In the genomic region with DNA sequence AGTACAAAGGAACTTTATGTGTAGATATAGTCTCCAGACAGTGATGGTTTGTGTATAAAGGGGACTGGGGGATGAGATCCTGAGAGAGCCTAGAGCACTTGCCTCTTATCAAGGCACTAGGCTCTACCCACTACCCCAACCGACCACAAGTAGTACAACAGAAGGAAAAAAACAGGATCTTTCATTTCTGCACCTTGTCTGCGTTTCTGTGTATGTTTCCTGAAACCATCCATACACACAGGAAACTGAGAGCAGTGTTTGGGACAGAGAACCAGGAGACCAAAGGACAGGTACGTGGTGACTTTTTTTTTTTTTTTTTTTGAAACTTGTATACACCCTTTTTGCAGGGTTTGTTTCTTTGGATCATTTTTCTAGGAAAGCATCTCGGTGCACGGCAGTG, we compare ENCODE assay signal across 8 mouse cellular contexts. TPM values are rescaled to one million over a fixed set of nuclear protein-coding genes. Genes with fewer than 3 reads are reported as not detected.
DNase-seq lines count a peak whose midpoint lies in the region; ATAC-seq and TF ChIP-seq lines count a peak whose summit lies in the region.

No protein-coding gene starts in this region.

- in situ Hi-C loops in ES-E14 (cut with MboI; ENCODE audit: low sequenced_read_pairs in 2 of 2, unreplicated experiment in 2 of 2), result no loop called here

- H3K4me1 ChIP-seq in heart, embryonic 14.5 days (ENCODE audit: control insufficient read depth in 2 of 2, insufficient read depth in 2 of 2, low read length in 2 of 2), result peaks cover 0 to 11% of the 10 kb centered on the region in 2 experiments; a peak in 2 of 4 replicates
- peaks cover 6 to 11% of the 10 kb centered on the region in 2 experiments for H3K4me1 ChIP-seq in ES-E14 (ENCODE audit: control insufficient read depth in 2 of 2, insufficient read depth in 2 of 2, low read length in 2 of 2, poor library complexity in 1 of 2)
- no peaks in the 10 kb centered on the region for H3K4me1 ChIP-seq in hindbrain, embryonic 11.5 days (replicated peaks; ENCODE audit: control insufficient read depth, insufficient read depth, low read length)
- peaks cover 18% of the 10 kb centered on the region for H3K4me1 ChIP-seq in midbrain, embryonic 13.5 days (replicated peaks)

- ATAC-seq in heart, embryonic 14.5 days (ENCODE audit: insufficient number of reproducible peaks, insufficient read depth, low FRiP score, low read depth), result no peak
- ATAC-seq in hindbrain, embryonic 11.5 days (ENCODE audit: low FRiP score), result no peak
- no peak for ATAC-seq in midbrain, embryonic 13.5 days

- no peak overlapping the region for H3K27ac ChIP-seq in heart, embryonic 14.5 days (replicated peaks in 1 of 2; ENCODE audit: control insufficient read depth in 1 of 2, insufficient read depth in 1 of 2, low read depth in 2 of 2, low read length in 2 of 2)
- no peak overlapping the region for H3K27ac ChIP-seq in ES-E14 (ENCODE audit: insufficient read depth, low read depth, low read length, poor library complexity, severe bottlenecking)
- H3K27ac ChIP-seq in hindbrain, embryonic 11.5 days (ENCODE audit: low read depth, low read length), result no peak overlapping the region
- H3K27ac ChIP-seq in midbrain, embryonic 13.5 days, result no peak overlapping the region

- no peaks in the 10 kb centered on the region for H3K27me3 ChIP-seq in heart, embryonic 14.5 days (ENCODE audit: control insufficient read depth, insufficient read depth, low read length)
- H3K27me3 ChIP-seq in hindbrain, embryonic 11.5 days (ENCODE audit: control insufficient read depth, insufficient read depth, low read length), result no peaks in the 10 kb centered on the region
- H3K27me3 ChIP-seq in midbrain, embryonic 13.5 days, result peaks cover 11% of the 10 kb centered on the region; the same call in 1 of the 2 replicates

- H3K36me3 ChIP-seq in heart, embryonic 14.5 days (ENCODE audit: control insufficient read depth, insufficient read depth, low read length), result no peaks in the 10 kb centered on the region
- H3K36me3 ChIP-seq in ES-E14 (ENCODE audit: control insufficient read depth, insufficient read depth, low read length, poor library complexity, severe bottlenecking), result no peaks in the 10 kb centered on the region; the same call in 1 of the 2 replicates
- no peaks in the 10 kb centered on the region for H3K36me3 ChIP-seq in hindbrain, embryonic 11.5 days (ENCODE audit: control insufficient read depth, insufficient read depth, low read length)
- no peaks in the 10 kb centered on the region for H3K36me3 ChIP-seq in midbrain, embryonic 13.5 days

- no peaks in the 10 kb centered on the region for H3K9me3 ChIP-seq in heart, embryonic 14.5 days (ENCODE audit: control insufficient read depth, low read length)
- H3K9me3 ChIP-seq in ES-E14 (ENCODE audit: control insufficient read depth, insufficient read depth, low read depth, low read length), result no peaks in the 10 kb centered on the region
- H3K9me3 ChIP-seq in hindbrain, embryonic 11.5 days (ENCODE audit: control insufficient read depth, low read length), result no peaks in the 10 kb centered on the region
- H3K9me3 ChIP-seq in midbrain, embryonic 13.5 days, result no peaks in the 10 kb centered on the region

- H3K4me2 ChIP-seq in heart, embryonic 14.5 days (ENCODE audit: low read length), result peak overlapping the region; percentile 74
- peak overlapping the region; percentile 78 for H3K4me2 ChIP-seq in hindbrain, embryonic 11.5 days (replicated peaks; ENCODE audit: low read depth, low read length)
- peak overlapping the region; percentile 80 for H3K4me2 ChIP-seq in midbrain, embryonic 13.5 days (replicated peaks)

- H3K9ac ChIP-seq in heart, embryonic 14.5 days (ENCODE audit: low read length), result peak overlapping the region; percentile 81
- H3K9ac ChIP-seq in ES-E14 (ENCODE audit: insufficient read depth, low read depth, low read length, poor library complexity, severe bottlenecking), result peak overlapping the region; percentile 90
- peak overlapping the region; percentile 87 for H3K9ac ChIP-seq in hindbrain, embryonic 11.5 days (ENCODE audit: low read depth, low read length)
- peak overlapping the region; percentile 92 for H3K9ac ChIP-seq in midbrain, embryonic 13.5 days (replicated peaks)

- H3K4me3 ChIP-seq in heart, embryonic 14.5 days (ENCODE audit: control insufficient read depth in 1 of 2, insufficient read depth in 1 of 2, low read depth in 1 of 2, low read length in 2 of 2), result peak overlapping the region; percentile 60 to 76
- peak overlapping the region; percentile 87 to 95 for H3K4me3 ChIP-seq in ES-E14 (ENCODE audit: insufficient read depth in 1 of 2, low read depth in 1 of 2, low read length in 2 of 2, poor library complexity in 1 of 2, severe bottlenecking in 1 of 2)
- H3K4me3 ChIP-seq in hindbrain, embryonic 11.5 days (ENCODE audit: low read depth, low read length), result peak overlapping the region; percentile 70
- H3K4me3 ChIP-seq in midbrain, embryonic 13.5 days (replicated peaks), result peak overlapping the region; percentile 77

- WGBS in heart, embryonic 14.5 days, result 13% methylated on average over 5 of the region's 5 CpGs
- 13% methylated on average over 5 of the region's 5 CpGs for WGBS in hindbrain, embryonic 11.5 days
- WGBS in midbrain, embryonic 13.5 days, result 14% methylated on average over 5 of the region's 5 CpGs

- DNase-seq in heart, adult 18-20 months, result no peak
- peak; percentile 4 for DNase-seq in ES-E14 (ENCODE audit: low read depth, low spot score)
- DNase-seq in hindbrain, embryonic 11.5 days (ENCODE audit: low spot score), result peak; percentile 9
- no peak for DNase-seq in cerebellum, postnatal 25 days
- no peak for DNase-seq in yolk sac, embryonic 10.5 days (ENCODE audit: low spot score)
- DNase-seq in adrenal gland, adult (ENCODE audit: inconsistent age in 2 of 2, low spot score in 1 of 2), result no peak

TF ChIP-seq in ES-E14, 5 proteins besides CTCF, POLR2A, EP300 and RAD21:
- TF ChIP-seq ZNF384 (IDR thresholded peaks at IDR 0.05; ENCODE audit: low read depth, low read length), result peak; percentile 61
- TF ChIP-seq CHD2 (IDR thresholded peaks at IDR 0.05; ENCODE audit: low read depth, low read length), result no peak

RNA-seq across cellular contexts. Expression of gene Eefsec, which starts 0.7 kb away (rescaled TPM):
- polyA plus RNA-seq in heart, embryonic 14.5 days (2014; fragmentation: Nextera tagmentation; extraction: Ambion mirVana), result 19.2 and 19.7 TPM in 2 replicates
- total RNA-seq in heart, adult 18-20 months (2021), result 1 to 10 TPM; 8.5 to 8.9 TPM
- total RNA-seq in ES-E14 (2012; rRNA removed), result 26.2 and 27.9 TPM in 2 replicates
- polyA plus RNA-seq in hindbrain, embryonic 11.5 days (2014; fragmentation: Nextera tagmentation; extraction: Ambion mirVana), result 34.9 and 41.9 TPM in 2 replicates
- 25.9 and 28.7 TPM in 2 replicates for polyA plus RNA-seq in midbrain, embryonic 13.5 days (2015; fragmentation: Nextera tagmentation; extraction: Ambion mirVana)

RNA-seq across cellular contexts. Expression of gene Ruvbl1, which starts 19.5 kb away (rescaled TPM):
- 68.9 and 72.2 TPM in 2 replicates for polyA plus RNA-seq in heart, embryonic 14.5 days (2014; fragmentation: Nextera tagmentation; extraction: Ambion mirVana)
- 10 to 100 TPM; 17.6 to 18.1 TPM for total RNA-seq in heart, adult 18-20 months (2021)
- 117 and 149 TPM in 2 replicates for total RNA-seq in ES-E14 (2012; rRNA removed)
- polyA plus RNA-seq in hindbrain, embryonic 11.5 days (2014; fragmentation: Nextera tagmentation; extraction: Ambion mirVana), result 149 and 163 TPM in 2 replicates
- 111 and 112 TPM in 2 replicates for polyA plus RNA-seq in midbrain, embryonic 13.5 days (2015; fragmentation: Nextera tagmentation; extraction: Ambion mirVana)

Comparison
In these comparisons a context has a peak if more than half of its experiments do, and no peak if none do; other contexts are left out.
1. DNase-seq: peak in ES-E14 (single experiment) and hindbrain, embryonic 11.5 days (single experiment); none in heart, adult 18-20 months (0 of 2), cerebellum, postnatal 25 days (0 of 2), yolk sac, embryonic 10.5 days (single experiment) and adrenal gland, adult (0 of 2).
2. Peak in every context shown above with its lines, with median percentiles within 50 percentile points of each other: H3K4me2 ChIP-seq, H3K4me3 ChIP-seq and H3K9ac ChIP-seq.